ENCODE assay signal across 11 mouse cellular contexts in genomic region chrX:72012236-72012635, GRCm38 (mm10). TPM values are rescaled to one million over a fixed set of nuclear protein-coding genes. Genes with fewer than 3 reads are reported as not detected.
A peak's percentile ranks its signal among the peaks of the same experiment; 100 is the strongest.
DNase-seq lines count a peak whose midpoint lies in the region; ATAC-seq and TF ChIP-seq lines count a peak whose summit lies in the region.
"Had no signal": no experiment of that assay in that cellular context is flagged by ENCODE, and none has a peak within 500 bp of the region (broad histone marks: within the 10 kb centered on the region; RNA-seq: fewer than 3 reads in every experiment).

No protein-coding gene starts in this region.

- H3K27ac ChIP-seq in gastrocnemius, adult 2 months: peak overlapping the region; percentile 41
- no peak overlapping the region for H3K27ac ChIP-seq in midbrain, embryonic 16.5 days (ENCODE audit: low read length)
- no peak overlapping the region for H3K27ac ChIP-seq in midbrain, embryonic 15.5 days
- H3K27ac ChIP-seq: embryonic facial prominence, embryonic 12.5 days had no signal

- peak; percentile 32 for DNase-seq in gastrocnemius, adult 2 months
- DNase-seq in gastrocnemius, postnatal 25 days: no peak
- peak; percentile 27 for DNase-seq in left cerebral cortex, adult 11 months (ENCODE audit: low spot score)
- DNase-seq in right cerebral cortex, postnatal 25 days: peak; percentile 40

- intact Hi-C loops in gastrocnemius, adult 2 months (cut with DNase I): loop anchor here (10.0 kb wide), 1 partner anchor 803 kb away; no protein-coding TSS in a partner anchor

- TF ChIP-seq CTCF in gastrocnemius, adult 2 months (IDR thresholded peaks at IDR 0.05): no peak

- no peaks in the 10 kb centered on the region for H3K9me3 ChIP-seq in midbrain, embryonic 16.5 days (replicated peaks; ENCODE audit: control insufficient read depth, low read length, poor library complexity, severe bottlenecking)
- no peaks in the 10 kb centered on the region for H3K9me3 ChIP-seq in midbrain, embryonic 15.5 days
- H3K9me3 ChIP-seq: embryonic facial prominence, embryonic 12.5 days; G1E had no signal

- H3K27me3 ChIP-seq in midbrain, embryonic 16.5 days (ENCODE audit: control insufficient read depth, insufficient read depth, low read depth, low read length): no peaks in the 10 kb centered on the region
- no peaks in the 10 kb centered on the region for H3K27me3 ChIP-seq in midbrain, embryonic 15.5 days (replicated peaks)
- H3K27me3 ChIP-seq: embryonic facial prominence, embryonic 12.5 days had no signal

- H3K4me3 ChIP-seq in gastrocnemius, adult 2 months: peak overlapping the region; percentile 8; the same call in 1 of the 2 replicates
- H3K4me3 ChIP-seq in midbrain, embryonic 16.5 days (ENCODE audit: low read depth, low read length): no peak overlapping the region
- no peak overlapping the region for H3K4me3 ChIP-seq in midbrain, embryonic 15.5 days
- H3K4me3 ChIP-seq: embryonic facial prominence, embryonic 12.5 days had no signal

- H3K36me3 ChIP-seq in midbrain, embryonic 16.5 days (ENCODE audit: control insufficient read depth, insufficient read depth, low read length): no peaks in the 10 kb centered on the region
- no peaks in the 10 kb centered on the region for H3K36me3 ChIP-seq in midbrain, embryonic 15.5 days (replicated peaks)
- H3K36me3 ChIP-seq: embryonic facial prominence, embryonic 12.5 days; G1E had no signal

- no peak overlapping the region for H3K9ac ChIP-seq in midbrain, embryonic 16.5 days (ENCODE audit: low read depth, low read length)
- H3K9ac ChIP-seq in midbrain, embryonic 15.5 days: no peak overlapping the region
- H3K9ac ChIP-seq: embryonic facial prominence, embryonic 12.5 days had no signal

- WGBS in midbrain, embryonic 16.5 days: 65% methylated on average over 9 of the region's 9 CpGs
- WGBS in midbrain, embryonic 15.5 days: 61% methylated on average over 9 of the region's 9 CpGs

- no peaks in the 10 kb centered on the region for H3K4me1 ChIP-seq in midbrain, embryonic 16.5 days (ENCODE audit: control insufficient read depth, insufficient read depth, low read length)
- no peaks in the 10 kb centered on the region for H3K4me1 ChIP-seq in midbrain, embryonic 15.5 days
- H3K4me1 ChIP-seq: embryonic facial prominence, embryonic 12.5 days had no signal

- H3K4me2 ChIP-seq in midbrain, embryonic 16.5 days (ENCODE audit: low read length): no peak overlapping the region
- no peak overlapping the region for H3K4me2 ChIP-seq in midbrain, embryonic 15.5 days
- H3K4me2 ChIP-seq: embryonic facial prominence, embryonic 12.5 days had no signal

- peak; percentile 51; the same call in 1 of the 2 replicates for ATAC-seq in midbrain, embryonic 16.5 days
- ATAC-seq in midbrain, embryonic 15.5 days (replicated peaks): no peak
- no peak for ATAC-seq in granulocyte monocyte progenitor cell, adult 5-6 weeks (replicated peaks; ENCODE audit: poor library complexity, severe bottlenecking)
- no peak for ATAC-seq in monocyte, adult 5-6 weeks (replicated peaks; ENCODE audit: insufficient number of reproducible peaks, low FRiP score, low TSS enrichment, poor library complexity, severe bottlenecking)

RNA-seq across cellular contexts. Expression of gene Cnga2, which starts 20.6 kb away (rescaled TPM):
- total RNA-seq in gastrocnemius, adult 2 months (2021): not detected
- total RNA-seq in gastrocnemius, postnatal 25 days (2021): not detected
- polyA plus RNA-seq in midbrain, embryonic 16.5 days (2015; fragmentation: Nextera tagmentation; extraction: Ambion mirVana): 0.24 and 0.28 TPM in 2 replicates
- polyA plus RNA-seq in midbrain, embryonic 15.5 days (2015; fragmentation: Nextera tagmentation; extraction: Ambion mirVana): 0.18 and 0.21 TPM in 2 replicates
- total RNA-seq in granulocyte monocyte progenitor cell, adult 5-6 weeks (2014; fragmentation: Nextera tagmentation): not detected in 2 replicates
- not detected in 2 replicates for total RNA-seq in granulocyte monocyte progenitor cell, adult 5-6 weeks (2017)
- total RNA-seq in monocyte, adult 5-6 weeks (2017): not detected in 3 replicates
- polyA plus RNA-seq: G1E; spleen, adult 2 months had no signal

RNA-seq across cellular contexts. Expression of gene Fate1, which starts 39.5 kb away (rescaled TPM):
- not detected for total RNA-seq in gastrocnemius, adult 2 months (2021)
- total RNA-seq in gastrocnemius, postnatal 25 days (2021): not detected
- polyA plus RNA-seq in midbrain, embryonic 16.5 days (2015; fragmentation: Nextera tagmentation; extraction: Ambion mirVana): 0.23 TPM in 1 of 2 replicates, not detected in the other
- polyA plus RNA-seq in midbrain, embryonic 15.5 days (2015; fragmentation: Nextera tagmentation; extraction: Ambion mirVana): 0.21 TPM in 1 of 2 replicates, not detected in the other
- not detected in 2 replicates for total RNA-seq in granulocyte monocyte progenitor cell, adult 5-6 weeks (2014; fragmentation: Nextera tagmentation)
- total RNA-seq in granulocyte monocyte progenitor cell, adult 5-6 weeks (2017): not detected in 2 replicates
- not detected in 3 replicates for total RNA-seq in monocyte, adult 5-6 weeks (2017)
- total RNA-seq: G1E had no signal
- polyA plus RNA-seq: embryonic facial prominence, embryonic 12.5 days; G1E; spleen, adult 2 months had no signal

RNA-seq across cellular contexts. Expression of gene Prrg3, which starts 49.8 kb away (rescaled TPM):
- total RNA-seq in gastrocnemius, adult 2 months (2021): 1 to 10 TPM; 2.4 to 3.2 TPM
- total RNA-seq in gastrocnemius, postnatal 25 days (2021): 1 to 10 TPM; 3.7 to 5.7 TPM
- polyA plus RNA-seq in midbrain, embryonic 16.5 days (2015; fragmentation: Nextera tagmentation; extraction: Ambion mirVana): 17.7 and 18.0 TPM in 2 replicates
- polyA plus RNA-seq in midbrain, embryonic 15.5 days (2015; fragmentation: Nextera tagmentation; extraction: Ambion mirVana): 16.3 and 17.3 TPM in 2 replicates
- not detected in 2 replicates for total RNA-seq in granulocyte monocyte progenitor cell, adult 5-6 weeks (2014; fragmentation: Nextera tagmentation)
- total RNA-seq in granulocyte monocyte progenitor cell, adult 5-6 weeks (2017): not detected in 2 replicates
- not detected in 3 replicates for total RNA-seq in monocyte, adult 5-6 weeks (2017)
- polyA plus RNA-seq: G1E had no signal
